Mouse (Mus musculus) frontal cortex, postnatal 10 days (tissue): ENCODE data around the gene Dnah8.

Source experiments
- DNase-seq, 2 experiments: peaks; one replicate each; pipeline ENCODE4 v3.0.0; 2022; ENCODE audit warnings: low spot score in 2 of 2, mixed read lengths in 1 of 2

Gene Dnah8

DNA sequence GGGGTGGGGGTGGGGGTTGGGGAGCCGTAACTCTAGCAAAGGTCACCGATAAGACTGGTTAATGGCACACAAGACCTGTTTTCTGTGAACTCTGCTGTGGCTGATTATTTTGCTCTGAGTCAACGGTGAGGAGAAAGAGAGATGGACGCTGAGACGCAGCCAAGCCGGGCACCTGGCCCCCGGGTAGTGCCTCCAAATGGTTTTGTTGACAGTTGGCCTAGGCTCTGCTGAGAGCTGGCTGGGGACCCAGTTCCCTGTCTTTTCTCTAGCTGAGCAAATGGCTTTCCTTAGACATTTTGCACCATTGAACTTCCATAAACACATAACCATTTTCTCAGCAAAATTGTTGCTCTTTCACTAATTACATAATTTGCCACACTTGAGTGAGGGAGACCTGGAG, 253.3 kb downstream of the Dnah8 start:
- DNase-seq = no peak

DNA sequence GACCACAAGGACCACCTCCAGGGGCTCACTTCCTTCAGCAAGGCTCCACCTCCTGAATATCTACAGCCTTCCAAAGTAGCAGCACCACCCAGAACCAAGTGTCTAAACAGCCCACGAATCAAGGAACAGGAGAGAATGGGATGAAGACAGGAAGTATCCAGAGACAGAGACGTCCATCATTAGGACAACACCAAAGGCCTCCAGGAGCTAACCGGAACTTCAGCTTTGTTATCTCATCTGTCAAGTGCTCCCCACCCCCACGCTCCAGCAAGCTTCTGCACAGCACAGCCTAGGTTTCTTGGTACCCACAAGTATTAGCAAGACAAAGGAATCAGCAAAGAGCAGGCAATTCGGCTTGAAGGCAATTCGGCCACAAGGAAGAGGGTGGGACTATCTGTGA, 254.5 kb downstream of the Dnah8 start:
- no peak for DNase-seq

DNA sequence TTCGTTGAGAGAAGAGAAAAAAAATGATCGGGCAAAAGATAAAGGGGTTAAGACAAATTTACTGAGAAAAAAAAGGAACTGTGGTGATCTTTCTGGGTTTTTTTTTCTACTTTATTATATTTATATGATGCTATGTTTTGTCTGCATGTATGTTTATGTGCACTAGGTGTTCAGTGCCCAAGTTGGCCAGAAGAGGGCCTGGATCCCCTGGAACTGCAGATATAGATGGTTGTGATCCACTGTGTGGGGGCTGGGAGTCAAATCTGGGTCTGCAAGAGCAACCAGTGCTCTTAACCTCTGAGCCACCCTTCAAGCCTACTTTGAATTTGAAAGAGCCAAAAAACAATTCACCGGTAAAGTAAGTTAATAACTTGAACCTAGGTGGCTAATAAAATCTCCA, 256.2 kb downstream of the Dnah8 start:
- DNase-seq = no peak

DNA sequence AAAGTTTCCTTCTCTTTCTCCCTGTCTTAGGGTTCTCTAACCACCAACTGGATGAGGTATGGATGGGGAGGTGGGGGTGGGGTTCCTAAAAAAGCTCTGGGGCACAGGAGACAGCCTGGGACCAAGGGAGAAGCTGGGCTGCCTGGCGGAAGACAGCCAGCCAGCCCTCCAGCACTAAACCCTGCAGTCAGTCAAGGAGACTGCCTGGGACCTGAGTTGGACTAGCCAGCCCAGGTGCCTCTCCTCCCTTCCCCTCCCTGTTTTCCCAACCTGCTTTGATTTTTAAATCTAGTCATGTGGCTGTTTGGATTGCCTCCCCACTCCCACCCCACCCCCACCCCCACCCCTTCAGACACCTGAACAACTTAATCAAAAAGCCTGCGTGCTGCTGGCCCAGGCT, 256.8 kb downstream of the Dnah8 start:
- no peak for DNase-seq

DNA sequence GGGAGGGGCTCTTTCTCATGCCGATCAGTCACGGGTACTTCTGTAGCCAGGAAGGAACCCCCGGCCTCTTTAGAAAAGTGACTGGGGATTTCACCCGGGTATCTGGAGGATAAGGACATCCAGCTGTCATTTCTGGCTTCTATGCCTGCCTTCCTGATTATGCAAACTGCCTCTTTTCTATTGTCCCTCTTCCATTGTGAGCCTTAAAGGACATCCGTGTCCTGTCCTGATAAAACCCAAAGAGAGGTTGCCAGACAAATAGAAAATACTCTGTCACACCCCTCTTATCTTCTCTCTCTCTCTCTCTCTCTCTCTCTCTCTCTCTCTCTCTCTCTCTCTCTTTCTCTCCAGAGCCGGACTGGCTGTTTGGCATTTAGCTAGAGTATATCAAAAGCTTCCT, 258.1 kb downstream of the Dnah8 start:
- DNase-seq = no peak

DNA sequence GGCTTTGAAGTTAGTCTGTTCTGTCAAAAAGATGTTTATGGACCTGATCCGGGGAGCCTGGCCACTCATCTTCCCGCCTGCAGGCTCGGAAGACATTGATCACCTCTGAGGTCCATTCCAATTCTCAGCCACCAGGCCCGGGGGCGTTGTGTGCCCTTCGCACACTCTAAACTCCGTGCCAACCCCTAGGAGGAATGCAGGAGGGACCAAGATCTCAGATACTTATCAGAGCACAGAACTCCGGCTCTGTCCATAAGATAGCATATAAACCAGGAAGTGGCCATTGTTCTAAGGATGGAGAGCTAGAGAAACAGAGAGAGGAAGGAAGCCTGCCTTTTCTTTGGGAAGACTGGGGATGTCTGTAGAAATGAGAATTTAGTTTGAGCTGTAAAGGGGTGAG, 259.4 kb downstream of the Dnah8 start:
- DNase-seq = no peak

DNA sequence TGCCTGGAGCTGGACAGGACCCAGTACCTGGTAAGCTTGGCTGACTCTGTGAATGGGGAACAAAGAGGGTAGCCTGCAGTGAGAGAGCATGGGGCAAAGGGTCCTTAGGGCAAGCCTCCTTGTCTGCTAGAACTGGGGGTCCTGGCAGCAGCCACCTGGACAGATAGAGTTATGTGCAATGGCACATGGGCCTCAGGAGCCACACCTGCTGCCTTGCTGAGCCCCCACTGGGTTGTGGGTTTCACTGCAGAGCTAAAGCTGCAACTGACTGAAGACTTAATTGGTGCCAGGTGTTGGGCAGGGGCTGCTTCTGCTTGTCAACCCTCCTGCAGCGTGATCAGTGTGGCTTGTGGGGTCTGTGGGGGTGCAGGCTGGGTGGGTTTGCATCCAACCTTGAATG, 267.9 kb downstream of the Dnah8 start:
- DNase-seq = no peak

DNA sequence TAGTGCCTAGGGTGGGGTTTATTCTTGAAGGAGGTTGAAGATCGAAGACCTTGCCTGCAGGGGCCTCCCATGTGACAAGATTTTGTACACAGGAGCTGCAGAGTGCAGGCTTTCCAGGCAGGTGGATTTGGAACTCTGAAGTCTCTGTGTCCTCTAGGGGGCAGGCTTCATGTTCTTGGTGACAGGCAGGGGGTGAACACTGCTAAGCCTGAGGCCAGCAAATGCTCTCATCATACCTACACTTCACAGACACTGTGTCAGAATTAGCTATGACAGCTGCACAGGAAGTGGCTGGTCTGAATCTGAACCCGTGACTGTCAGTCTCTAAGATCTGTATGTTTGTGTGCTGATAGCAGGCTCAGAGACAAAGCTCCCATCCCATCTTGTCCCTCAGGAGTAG, 268.6 kb downstream of the Dnah8 start:
- no peak for DNase-seq

DNA sequence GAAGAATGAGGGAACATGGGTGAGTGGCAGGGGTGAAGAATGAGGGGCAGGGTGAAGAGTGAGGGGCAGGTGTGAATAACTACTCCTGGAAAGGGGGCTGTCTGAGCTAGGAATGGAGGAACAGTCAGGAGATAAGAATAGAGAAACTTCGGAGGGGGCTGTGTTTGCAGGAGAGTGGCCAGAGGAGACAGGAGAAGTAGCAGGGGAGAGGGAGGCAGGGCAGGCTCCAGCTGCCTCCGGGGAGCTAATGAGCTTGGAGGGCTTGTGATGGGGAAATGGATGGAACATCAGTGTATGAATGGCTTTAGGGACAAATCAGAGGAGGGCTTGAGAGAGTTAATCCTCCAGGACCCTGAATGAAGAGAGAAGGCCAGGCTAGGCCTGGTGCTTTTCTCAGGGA, 272.9 kb downstream of the Dnah8 start:
- no peak for DNase-seq

DNA sequence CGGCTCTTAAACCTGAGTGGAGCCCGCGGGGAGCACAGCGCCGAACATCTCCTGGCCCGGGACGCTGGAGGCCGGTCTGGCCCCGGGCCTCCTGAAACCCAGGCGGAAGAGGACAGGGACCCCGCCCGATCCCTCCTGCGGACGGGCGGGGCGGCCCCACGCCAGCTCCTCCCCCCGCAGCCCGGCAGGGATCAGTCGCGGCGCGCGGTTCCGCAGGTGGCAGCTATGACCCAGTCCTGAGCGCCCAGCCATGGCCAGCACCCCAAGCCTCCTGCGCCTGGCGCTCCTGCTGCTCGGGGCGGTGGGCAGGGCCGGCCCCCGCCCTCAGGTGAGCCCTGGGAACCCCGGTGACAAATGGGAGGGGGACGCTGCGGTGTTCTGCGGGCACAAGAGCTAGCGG, 277.5 kb downstream of the Dnah8 start, which contains the start of gene Glp1r:
Glp1r (plus strand) TSS at position 191 of the 400 bp plus-strand sequence.
- DNase-seq = no peak

DNA sequence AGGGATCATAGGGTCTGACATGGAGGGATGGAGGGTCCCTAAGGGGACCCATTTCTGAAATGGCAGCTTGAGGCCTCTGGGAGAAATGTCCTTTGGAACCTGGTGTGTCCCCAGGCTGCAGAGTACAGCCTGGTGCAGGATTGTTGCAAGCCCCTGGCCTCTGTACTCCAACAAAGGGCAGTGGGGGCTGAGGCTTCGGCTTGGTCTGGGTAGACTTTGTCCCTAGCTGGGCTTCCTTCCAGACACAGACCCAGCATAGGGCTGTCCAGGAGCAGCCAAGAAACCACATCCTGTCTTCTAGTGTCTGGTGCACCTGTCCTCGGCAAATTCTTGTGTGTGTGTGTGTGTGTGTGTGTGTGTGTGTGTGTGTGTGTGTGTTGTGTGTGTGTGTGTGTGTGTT, 279.9 kb downstream of the Dnah8 start:
- no peak for DNase-seq

DNA sequence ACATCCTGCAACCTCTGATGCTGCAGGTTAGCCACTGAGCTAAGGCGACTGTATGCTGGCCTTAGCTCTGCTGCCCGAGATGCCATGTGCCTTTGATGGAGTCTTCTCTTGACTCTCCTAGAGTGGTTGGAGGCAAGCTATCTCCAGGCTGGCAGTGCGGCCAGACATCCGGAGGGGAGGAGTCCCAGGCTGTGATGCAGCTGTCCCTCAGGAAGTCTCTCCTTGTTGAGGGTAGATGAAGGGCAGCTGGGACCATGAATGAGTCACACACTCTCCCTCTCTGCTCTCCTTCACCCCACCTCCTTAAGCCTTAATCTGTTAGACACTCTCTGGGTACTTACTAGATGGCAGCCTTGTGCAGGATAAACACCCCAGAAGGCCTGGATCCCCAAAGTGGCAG, 283.4 kb downstream of the Dnah8 start:
- no peak for DNase-seq

DNA sequence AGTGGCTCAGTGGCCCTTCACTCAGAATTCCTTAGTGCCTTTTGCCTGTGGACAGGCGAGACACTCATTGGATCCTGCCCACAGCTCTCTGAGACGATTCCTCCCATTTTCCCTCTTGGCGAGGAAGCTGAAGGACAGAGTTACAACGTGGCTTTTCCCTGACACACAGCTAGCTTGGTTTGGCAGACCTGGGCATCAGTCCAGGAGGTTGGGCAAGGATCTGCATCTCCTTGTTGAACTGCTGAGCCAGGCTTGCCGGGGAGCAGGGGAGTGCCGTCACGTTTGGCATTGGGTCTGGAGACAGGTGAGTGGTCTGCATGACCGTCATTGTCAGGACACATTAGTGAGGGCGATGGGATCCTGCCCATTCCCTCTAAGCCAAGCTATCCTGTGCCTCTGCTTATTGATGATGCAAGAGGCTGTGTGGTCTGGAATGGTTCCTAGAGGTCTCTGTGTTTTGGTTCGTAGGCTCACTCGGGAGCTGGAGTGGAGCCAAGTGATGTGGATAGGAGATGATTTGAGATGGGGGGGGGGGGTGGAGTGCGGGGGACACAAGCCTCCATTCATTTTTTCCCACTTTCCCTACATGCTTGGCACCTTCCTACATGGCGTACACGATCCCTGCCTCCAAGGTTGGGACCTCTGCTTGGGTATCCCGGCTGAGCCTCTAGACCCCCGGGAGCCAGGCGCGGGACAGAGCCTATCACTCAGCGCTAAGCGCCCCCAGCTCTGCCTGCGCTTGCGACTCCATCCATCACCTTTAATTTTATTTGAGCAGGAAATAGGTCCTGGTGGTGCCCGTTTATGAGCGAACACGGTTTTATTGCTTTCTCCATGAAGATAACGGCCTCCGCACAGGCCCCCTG, 286.9 kb downstream of the Dnah8 start:
- no peak for DNase-seq

DNA sequence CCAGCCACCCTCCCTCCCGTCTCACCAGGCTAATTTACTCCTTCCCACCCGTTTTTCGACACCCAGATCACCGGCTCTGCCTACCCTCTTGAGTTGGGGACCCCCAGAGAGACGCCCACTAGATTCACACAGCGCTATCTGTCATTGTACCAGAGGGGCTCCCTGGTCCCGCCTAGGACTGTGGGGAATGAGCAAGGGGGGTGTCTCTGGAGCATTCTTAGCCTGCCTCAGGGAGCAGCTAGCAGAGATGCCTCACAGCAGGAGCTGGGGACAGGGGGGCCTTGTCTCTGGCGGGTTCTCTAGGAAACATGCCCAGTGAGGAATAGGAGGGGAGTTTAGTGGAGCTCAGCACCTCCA, 287.6 kb downstream of the Dnah8 start:
- no peak for DNase-seq

DNA sequence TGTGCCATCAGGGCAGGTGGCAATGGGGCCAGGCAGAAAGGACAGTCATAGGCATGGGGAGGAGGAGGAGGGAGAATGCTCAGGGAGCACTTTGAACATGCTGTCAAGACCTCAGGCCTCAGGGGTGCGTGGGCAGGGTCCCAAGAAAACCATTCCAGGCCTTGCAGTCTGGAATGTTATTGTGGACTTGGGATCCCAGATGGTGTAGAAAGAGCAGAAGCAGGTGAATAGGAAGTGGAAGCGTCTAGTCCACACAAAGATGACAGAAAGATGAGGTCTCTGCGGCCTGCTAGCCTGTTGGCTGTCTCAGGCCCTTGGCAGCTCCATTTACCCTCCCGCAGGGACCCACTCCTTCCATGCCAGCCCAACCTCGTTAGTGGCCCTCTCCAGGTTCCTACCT, 288.4 kb downstream of the Dnah8 start:
- no peak for DNase-seq

DNA sequence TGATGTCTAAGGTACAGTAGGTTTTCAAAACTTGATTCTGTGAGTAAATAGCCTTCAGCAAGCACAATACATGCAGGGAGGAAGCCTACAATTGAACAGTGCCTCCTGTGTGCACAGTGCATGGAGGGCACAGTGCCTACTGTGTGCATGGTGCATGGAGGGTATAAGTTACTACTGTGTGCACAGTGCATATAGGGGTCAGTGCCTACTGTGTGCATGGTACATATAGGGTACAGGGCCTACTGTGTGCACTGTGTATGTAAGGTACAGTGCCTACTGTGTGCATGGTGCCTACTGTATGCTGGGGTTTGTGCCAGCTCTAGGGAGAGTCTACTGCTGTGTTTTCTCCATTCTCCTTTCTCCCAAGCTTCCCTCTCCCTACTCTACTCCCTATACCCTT, 290.1 kb downstream of the Dnah8 start:
- no peak for DNase-seq

DNA sequence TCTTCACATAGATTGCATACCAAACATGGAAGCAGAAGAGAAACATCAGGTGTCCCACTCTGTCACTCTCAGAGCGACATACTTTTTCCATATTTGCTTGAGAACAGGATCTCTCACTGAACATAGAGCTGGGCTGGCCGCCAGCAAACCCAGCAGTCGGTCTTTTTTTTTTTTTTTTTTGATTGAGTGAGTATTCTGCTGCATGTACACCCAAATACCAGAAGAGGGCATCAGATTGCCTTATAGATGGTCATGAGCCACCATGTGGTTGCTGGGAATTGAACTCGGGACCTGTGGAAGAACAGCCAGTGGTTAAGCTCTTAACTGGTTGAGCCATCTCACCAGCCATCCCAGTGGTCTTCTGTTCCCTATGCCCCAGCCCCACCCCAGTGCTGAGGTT, 299.4 kb downstream of the Dnah8 start:
- no peak for DNase-seq
